Mouse (Mus musculus) heart, postnatal 0 days (tissue): Measurements from ENCODE around the gene Ctdnep1. TPM values are rescaled to one million over a fixed set of nuclear protein-coding genes. Genes with fewer than 3 reads are reported as not detected.
A peak's percentile ranks its signal among the peaks of the same experiment; 100 is the strongest.

Source experiments
- ATAC-seq: fragments of 200-750 bp; cut with Nextera tagmentation; 2 replicates; pipeline ENCODE4 v1.8.0; 2017; ENCODE audit warnings: low read depth, moderate number of reproducible peaks, moderate library complexity; ENCODE audit not compliant: insufficient read depth
- DNase-seq: peaks from one replicate; pipeline ENCODE4 v3.0.0-alpha.2; 2016; ENCODE audit warnings: low spot score
- H3K27ac ChIP-seq: fragments of 300-500 bp; sonication (generic); 2 replicates; pipeline ENCODE4 v1.5.1; 2014; ENCODE audit warnings: low read depth, mild to moderate bottlenecking
- H3K27me3 ChIP-seq: fragments of 300-500 bp; sonication (generic); 2 replicates; pipeline ENCODE4 v1.6.1; 2014; ENCODE audit warnings: low read length, mixed read lengths; ENCODE audit not compliant: control insufficient read depth, insufficient read depth
- H3K36me3 ChIP-seq: fragments of 300-500 bp; sonication (generic); replicated peaks from 2 replicates; pipeline ENCODE4 v1.6.1; 2014; ENCODE audit warnings: low read length, mixed read lengths; ENCODE audit not compliant: control insufficient read depth, insufficient read depth
- H3K4me1 ChIP-seq: fragments of 300-500 bp; sonication (generic); 2 replicates; pipeline ENCODE4 v1.6.1; 2014; ENCODE audit warnings: antibody characterized with exemption; ENCODE audit not compliant: control insufficient read depth, insufficient read depth
- H3K4me2 ChIP-seq: fragments of 300-500 bp; sonication (generic); 2 replicates; pipeline ENCODE4 v1.6.1; 2014; ENCODE audit warnings: low read depth, mild to moderate bottlenecking, low read length, moderate library complexity
- H3K4me3 ChIP-seq: fragments of 300-500 bp; sonication (generic); 2 replicates; pipeline ENCODE4 v1.5.1; 2014; ENCODE audit warnings: low read depth, low read length
- H3K9ac ChIP-seq: fragments of 300-500 bp; sonication (generic); replicated peaks from 2 replicates; pipeline ENCODE4 v1.6.1; 2014; ENCODE audit warnings: low read depth, low read length, mixed read lengths
- H3K9me3 ChIP-seq: fragments of 300-500 bp; sonication (generic); replicated peaks from 2 replicates; pipeline ENCODE4 v1.6.1; 2016; ENCODE audit warnings: low read length; ENCODE audit not compliant: control insufficient read depth
- CTCF ChIP-seq: IDR thresholded peaks from 2 replicates; pipeline ENCODE4 v1.5.1; 2016; ENCODE audit warnings: antibody characterized with exemption, control low read depth, low read depth
- EP300 ChIP-seq: IDR thresholded peaks from 2 replicates; pipeline ENCODE4 v1.6.1; 2016; ENCODE audit warnings: antibody characterized with exemption, low read depth
- WGBS: fragments of 180-500 bp; shearing (Covaris S2); extraction: QIAGEN DNeasy Blood & Tissue Kit; methylation state at CpG from one replicate; pipeline ENCODE4 v1.1.7; 2014; 5-methylcytosine and 5-hydroxymethylcytosine counted together
- polyA plus RNA-seq: library from polyadenylated mRNA; unstranded; fragments of >200 nt; fragmentation: Nextera tagmentation; extraction: Ambion mirVana; gene quantifications from 2 replicates; pipeline ENCODE4 v1.2.1, GENCODE M21; 2015
- total RNA-seq: library from RNA; depleted of rRNA; stranded (reverse); fragments of >200 nt; gene quantifications from 2 replicates; pipeline ENCODE4 v1.2.3, GENCODE M21; 2014; ENCODE audit warnings: low replicate concordance

Ctdnep1 gene
- total and polyA plus RNA-seq, 2 experiments from 2014 or later: 24.8 to 45.6 TPM

- TF ChIP-seq EP300: peak; percentile 60; the same call in 1 of the 2 replicates
- 0 out of 2 replicates have a peak, but pooled peaks have one; percentile 17 for TF ChIP-seq CTCF
- Histone ChIP-seq H3K9ac (peak within 1 kb of the TSS; percentile 85), H3K9me3 (no peaks in the 10 kb centered on the region), H3K4me2 (peak within 1 kb of the TSS; percentile 70), H3K27me3 (no peaks in the 10 kb centered on the region), H3K36me3 (peaks cover 57% of the 10 kb centered on the region), H3K4me3 (peak within 1 kb of the TSS; percentile 64), H3K27ac (peak within 1 kb of the TSS; percentile 94), H3K4me1 (peaks cover 11% of the 10 kb centered on the region)
- peak; percentile 74 for ATAC-seq
- peak; percentile 98 for DNase-seq
- under 1% methylated on average over 40 of the region's 40 CpGs for WGBS
These were observed 10.1 kb downstream of the Ctdnep1 start, which contains the start of gene Gabarap for GRCm38 (mm10) chr11:69990850-69991691. Gene Gabarap (plus strand): TSS chr11:69991143.

DNA sequence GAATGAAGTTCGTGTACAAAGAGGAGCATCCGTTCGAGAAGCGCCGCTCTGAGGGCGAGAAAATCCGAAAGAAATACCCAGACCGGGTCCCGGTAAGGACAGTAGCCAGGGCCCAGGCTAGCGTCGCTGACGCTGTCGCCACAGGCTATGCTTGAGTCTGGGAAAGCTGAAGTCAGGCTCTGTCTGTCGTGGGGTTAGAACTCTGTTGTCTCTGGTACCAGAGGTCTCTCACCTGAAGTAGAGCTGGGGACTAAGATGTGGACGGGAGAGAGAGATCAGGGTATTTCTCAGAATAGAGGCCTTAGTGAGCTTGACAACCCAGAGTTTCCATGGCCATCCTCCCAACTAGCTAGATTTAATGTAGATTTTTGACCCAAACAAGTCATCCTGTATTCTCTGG, 10.8 kb downstream of the Ctdnep1 start:
- ATAC-seq: no peak; the same call in 1 of the 2 replicates

GRCm38 (mm10) chr11:69992396-69992795, 11.4 kb downstream of the Ctdnep1 start:
- 60% methylated on average over 10 of the region's 10 CpGs for WGBS
- peaks cover 11% of the 10 kb centered on the region for H3K4me1 ChIP-seq

More for the DNA sequence above, 10.8 kb downstream of the Ctdnep1 start:
- TF ChIP-seq CTCF (no peak), EP300 (no peak)
- WGBS: 1% methylated on average over 15 of the region's 15 CpGs
- no peak for DNase-seq
- peak overlapping the region; percentile 94 for H3K27ac ChIP-seq
- H3K36me3 ChIP-seq: peaks cover 51% of the 10 kb centered on the region
- peak overlapping the region; percentile 70 for H3K4me2 ChIP-seq
- peak overlapping the region; percentile 64 for H3K4me3 ChIP-seq
- no peaks in the 10 kb centered on the region for H3K27me3 ChIP-seq
- no peaks in the 10 kb centered on the region for H3K9me3 ChIP-seq
- peaks cover 11% of the 10 kb centered on the region for H3K4me1 ChIP-seq
- H3K9ac ChIP-seq: peak overlapping the region; percentile 85

GRCm38 (mm10) chr11:69992932-69993331, 12.0 kb downstream of the Ctdnep1 start:
- Histone ChIP-seq H3K4me3 (peak overlapping the region; percentile 64; the same call in 1 of the 2 replicates), H3K36me3 (peaks cover 41% of the 10 kb centered on the region)
- no peak for ATAC-seq

More at GRCm38 (mm10) chr11:69992396-69992795, 11.4 kb downstream of the Ctdnep1 start:
- Histone ChIP-seq H3K36me3 (peaks cover 44% of the 10 kb centered on the region), H3K9me3 (no peaks in the 10 kb centered on the region), H3K4me2 (peak overlapping the region; percentile 70), H3K27me3 (no peaks in the 10 kb centered on the region), H3K9ac (peak overlapping the region; percentile 85), H3K27ac (no peak overlapping the region; the same call in 1 of the 2 replicates), H3K4me3 (peak overlapping the region; percentile 64)
- TF ChIP-seq CTCF: no peak
- no peak for TF ChIP-seq EP300
- DNase-seq (no peak), ATAC-seq (no peak)

GRCm38 (mm10) chr11:69994401-69995090, 13.6 kb downstream of the Ctdnep1 start:
- Histone ChIP-seq H3K27ac (no peak overlapping the region), H3K9ac (no peak overlapping the region), H3K9me3 (no peaks in the 10 kb centered on the region), H3K36me3 (peaks cover 41% of the 10 kb centered on the region), H3K4me2 (peak overlapping the region; percentile 46), H3K4me1 (peaks cover 11% of the 10 kb centered on the region), H3K4me3 (no peak overlapping the region), H3K27me3 (no peaks in the 10 kb centered on the region)
- WGBS: 84% methylated on average over 11 of the region's 11 CpGs
- ATAC-seq: no peak
- TF ChIP-seq EP300: no peak
- TF ChIP-seq CTCF: peak; percentile 12; the same call in 1 of the 2 replicates
- DNase-seq: no peak

More at GRCm38 (mm10) chr11:69992932-69993331, 12.0 kb downstream of the Ctdnep1 start:
- no peaks in the 10 kb centered on the region for H3K27me3 ChIP-seq
- H3K4me2 ChIP-seq: peak overlapping the region; percentile 70; the same call in 1 of the 2 replicates
- 85% methylated on average over 3 of the region's 3 CpGs for WGBS
- no peak for DNase-seq
- no peaks in the 10 kb centered on the region for H3K9me3 ChIP-seq
- H3K4me1 ChIP-seq: peaks cover 11% of the 10 kb centered on the region
- no peak overlapping the region for H3K9ac ChIP-seq
- no peak for TF ChIP-seq EP300
- H3K27ac ChIP-seq: no peak overlapping the region; the same call in 1 of the 2 replicates
